Mouse (Mus musculus): ENCODE data around the gene B3galt1. TPM values are rescaled to one million over a fixed set of nuclear protein-coding genes. Genes with fewer than 3 reads are reported as not detected.

Gene B3galt1
- polyA plus RNA-seq, 1 experiment: 0.42 TPM

DNA sequence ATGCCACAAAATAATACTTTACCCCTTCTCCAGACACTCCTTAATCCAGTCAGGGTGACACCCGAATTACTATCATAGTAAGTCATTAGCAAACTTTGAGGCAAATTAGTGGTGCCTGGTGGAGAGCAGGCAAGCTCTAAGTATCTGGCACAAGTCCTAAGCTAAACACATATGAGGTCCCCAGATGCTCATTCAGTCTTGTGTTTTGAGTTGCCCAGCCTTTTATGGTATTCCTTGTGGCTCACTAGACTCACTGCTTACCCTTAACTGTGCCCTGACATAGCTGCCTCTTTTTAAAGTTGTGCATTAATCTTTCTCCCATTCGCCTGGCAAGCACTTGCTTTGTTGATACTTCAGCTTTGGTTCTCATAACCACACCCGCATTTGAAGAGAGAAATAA, 382.7 kb downstream of the B3galt1 start:
- no peak for DNase-seq (ENCODE audit: low read depth)

DNA sequence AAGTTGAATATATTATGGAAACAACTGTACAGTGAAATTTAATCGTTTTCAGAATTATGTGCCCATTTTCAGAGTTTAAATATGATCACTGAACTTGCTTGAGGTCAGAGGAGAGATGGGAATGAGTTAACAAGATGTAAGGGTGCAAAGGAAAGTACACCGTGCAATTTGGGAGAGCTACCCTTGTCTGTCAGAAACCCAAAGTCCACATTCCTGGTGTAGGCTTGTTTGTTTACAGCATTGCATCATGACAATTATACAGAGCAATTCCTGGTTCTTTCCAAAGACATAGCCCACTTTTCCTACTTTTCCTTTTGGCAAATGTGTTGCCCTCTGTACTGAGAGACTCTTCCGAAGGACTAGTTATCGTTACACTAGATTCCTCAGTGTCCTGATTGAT, 390.5 kb downstream of the B3galt1 start:
- DNase-seq (ENCODE audit: low read depth): no peak

DNA sequence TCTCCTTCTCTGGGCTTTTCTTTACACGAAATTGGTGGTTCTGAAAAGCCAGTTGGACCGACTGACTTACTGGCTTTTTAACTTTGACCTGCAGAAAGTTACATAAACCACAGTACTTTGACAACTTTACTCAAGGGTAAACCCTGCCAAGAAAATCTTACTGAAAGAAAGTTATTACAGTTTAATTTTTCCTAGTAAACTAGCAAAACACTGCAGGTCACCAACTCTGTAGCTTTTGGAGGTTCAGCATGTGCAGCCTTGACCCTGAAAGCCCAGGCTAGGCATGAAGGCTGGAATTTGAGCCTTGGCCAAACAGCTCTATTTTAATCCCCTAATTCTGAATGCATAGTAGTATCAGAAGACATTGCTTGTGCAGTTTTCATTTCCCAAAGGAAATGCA, 391.9 kb downstream of the B3galt1 start:
- no peak for DNase-seq (ENCODE audit: low read depth)

DNA sequence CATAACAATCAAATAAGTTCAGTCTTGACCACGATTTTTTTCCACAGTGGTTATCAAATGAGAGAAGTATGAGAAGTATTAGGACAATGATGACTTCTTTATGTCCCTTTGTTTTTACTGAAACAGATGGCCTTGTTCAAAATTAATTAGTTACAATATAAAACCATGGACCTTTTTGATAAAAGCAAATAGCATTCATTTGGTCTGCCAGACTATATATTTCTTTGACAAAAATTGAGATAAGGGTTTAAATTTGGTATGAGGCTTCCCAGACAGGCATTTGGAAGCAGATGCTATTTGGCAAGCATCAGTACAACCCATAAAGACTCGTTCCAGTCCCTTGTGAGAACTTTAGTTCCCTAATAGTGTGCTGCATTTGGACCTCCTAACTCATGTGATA, 395.0 kb downstream of the B3galt1 start:
- no peak for DNase-seq (ENCODE audit: low read depth)

DNA sequence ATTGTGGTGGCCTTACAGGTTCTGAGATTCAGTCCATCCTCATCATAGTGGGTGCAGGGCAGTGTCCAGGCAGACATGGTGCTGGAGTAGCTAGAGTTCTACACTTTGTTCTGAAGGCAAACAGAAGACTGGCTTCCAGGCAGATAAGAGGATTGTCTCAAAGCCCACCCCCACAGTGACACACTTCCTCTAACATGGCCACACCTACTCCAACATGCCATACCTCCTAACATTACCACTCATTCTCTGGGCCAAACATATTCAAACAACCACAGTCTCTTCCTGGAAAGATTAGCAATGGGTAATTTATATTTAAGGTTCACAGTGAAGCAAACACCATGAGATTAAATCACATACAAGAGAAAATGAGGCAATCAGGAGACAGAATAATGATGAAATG, 403.1 kb downstream of the B3galt1 start:
- DNase-seq (ENCODE audit: low read depth): no peak

DNA sequence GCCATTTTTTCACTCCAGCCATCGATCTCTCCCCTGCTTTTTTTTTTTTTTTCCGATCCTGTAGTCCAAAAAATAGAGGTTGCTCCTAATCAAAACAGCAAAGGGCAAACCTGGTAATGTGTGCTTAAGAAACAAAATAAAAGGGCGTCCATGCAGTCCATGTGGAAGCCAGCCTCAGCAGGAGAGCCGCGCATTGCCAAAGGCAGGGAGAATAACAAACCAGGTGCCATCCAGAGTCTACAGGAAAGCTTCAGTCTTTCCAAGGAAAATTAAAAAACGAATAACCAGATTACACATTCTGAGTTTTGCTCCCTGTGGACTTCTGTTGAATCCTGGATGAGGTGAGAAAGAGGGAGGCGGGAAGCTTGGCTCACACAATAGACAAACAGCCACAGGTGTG, 405.4 kb downstream of the B3galt1 start:
- no peak for DNase-seq (ENCODE audit: low read depth)

DNA sequence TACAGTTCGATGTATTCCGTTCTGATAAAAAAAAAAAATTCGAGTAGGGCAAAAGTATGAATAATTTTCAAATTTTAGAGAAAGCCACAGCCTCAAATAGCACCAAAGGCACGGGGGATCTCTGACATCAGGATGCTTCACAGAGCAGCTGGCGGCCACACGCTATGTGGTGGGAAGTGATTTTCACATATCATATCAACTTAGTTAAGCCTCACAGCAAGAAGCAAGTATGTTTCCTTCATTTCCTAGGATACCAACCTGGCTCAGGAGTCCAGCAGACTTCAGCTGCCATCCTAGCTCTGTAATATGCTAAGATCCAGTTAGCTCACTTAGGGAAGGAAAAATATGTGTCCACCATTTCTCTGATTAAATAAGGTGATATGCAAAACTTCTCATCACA, 405.9 kb downstream of the B3galt1 start:
- DNase-seq (ENCODE audit: low read depth): no peak

DNA sequence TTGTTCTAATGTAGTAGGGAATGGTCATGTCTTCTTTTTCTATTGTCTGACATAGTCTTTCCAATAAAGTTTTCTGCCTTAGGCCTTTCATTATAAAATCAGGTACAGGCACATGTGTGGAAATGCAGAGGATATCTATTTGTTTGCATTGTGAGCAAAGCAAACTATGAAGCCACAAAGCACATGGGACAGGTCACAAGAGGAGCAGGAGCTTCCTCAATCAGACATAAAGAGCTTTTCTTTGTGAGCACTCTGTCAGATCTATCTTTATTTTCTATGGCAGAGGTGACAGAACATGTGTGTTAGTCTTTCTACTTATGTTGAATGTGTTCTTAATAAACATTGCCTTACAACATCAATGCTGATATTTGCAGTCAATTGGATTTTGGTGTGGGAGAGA, 410.1 kb downstream of the B3galt1 start:
- DNase-seq (ENCODE audit: low read depth): no peak

DNA sequence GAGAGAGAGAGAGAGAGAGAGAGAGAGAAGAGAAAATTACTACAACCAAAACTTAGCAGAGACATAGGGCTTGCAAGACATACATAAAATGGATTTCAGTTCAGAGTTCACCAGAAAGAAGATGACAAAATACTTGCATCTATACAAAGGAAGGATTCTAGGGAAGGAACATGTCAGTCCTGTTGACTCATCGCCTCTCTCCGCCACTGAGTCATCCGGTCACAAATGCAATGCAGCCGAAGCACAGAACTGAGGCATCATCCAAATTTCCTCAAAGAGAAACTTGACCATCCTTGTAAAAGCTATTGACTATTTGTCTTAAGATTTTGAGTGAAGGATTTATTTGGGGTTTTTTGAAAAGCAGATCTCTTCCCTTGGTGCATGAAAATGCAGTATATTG, 410.8 kb downstream of the B3galt1 start:
- DNase-seq (ENCODE audit: low read depth): no peak

DNA sequence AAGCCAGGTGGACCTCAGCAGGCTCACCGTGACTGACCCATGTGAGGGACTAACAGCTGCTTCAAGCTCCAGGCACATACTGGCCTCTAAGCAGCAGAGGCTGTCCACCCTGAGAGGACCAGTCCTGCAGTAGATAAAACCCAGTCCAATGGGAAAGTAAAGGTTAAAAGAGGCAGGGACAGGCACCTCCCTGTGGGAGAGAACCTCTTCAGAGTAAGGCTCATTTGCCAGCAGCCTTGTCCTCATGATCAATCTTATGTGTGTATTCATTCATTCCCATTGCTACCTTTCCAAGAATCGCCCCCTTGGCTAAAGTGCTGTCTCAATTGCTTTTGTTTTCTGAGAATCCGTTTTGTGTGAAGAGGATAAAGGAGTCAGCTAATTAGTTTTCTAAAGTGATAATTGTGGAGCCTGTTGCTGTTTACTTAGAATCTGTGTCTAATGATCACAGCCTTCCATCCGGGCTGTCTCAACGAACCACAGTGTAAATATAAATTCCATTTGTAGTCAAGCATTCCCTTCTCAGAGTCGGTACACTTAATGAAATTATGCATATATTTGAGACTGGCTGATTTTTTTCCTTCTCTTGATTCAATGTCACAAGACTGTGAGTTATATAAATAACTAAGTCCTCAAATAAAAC, 412.1 kb downstream of the B3galt1 start:
- no peak for DNase-seq (ENCODE audit: low read depth)

DNA sequence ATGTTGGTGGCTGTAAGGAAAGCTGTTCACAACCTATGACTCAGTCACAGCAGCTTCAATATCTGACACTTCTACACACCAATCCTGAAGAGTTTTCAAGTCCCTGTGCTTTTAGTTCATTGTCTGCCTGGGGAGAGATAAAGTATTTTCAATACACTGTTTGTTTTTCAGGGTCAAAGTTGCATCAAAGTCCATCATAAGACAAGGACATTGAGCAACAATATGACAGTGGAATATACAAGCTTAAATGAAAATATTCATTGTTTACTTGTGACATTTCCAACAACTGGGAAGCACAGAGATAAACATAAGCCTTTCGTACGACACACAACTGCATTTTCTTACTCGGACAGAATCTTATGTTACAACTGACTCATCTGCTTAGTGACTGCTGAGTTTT, 417.9 kb downstream of the B3galt1 start:
- no peak for DNase-seq (ENCODE audit: low read depth)

DNA sequence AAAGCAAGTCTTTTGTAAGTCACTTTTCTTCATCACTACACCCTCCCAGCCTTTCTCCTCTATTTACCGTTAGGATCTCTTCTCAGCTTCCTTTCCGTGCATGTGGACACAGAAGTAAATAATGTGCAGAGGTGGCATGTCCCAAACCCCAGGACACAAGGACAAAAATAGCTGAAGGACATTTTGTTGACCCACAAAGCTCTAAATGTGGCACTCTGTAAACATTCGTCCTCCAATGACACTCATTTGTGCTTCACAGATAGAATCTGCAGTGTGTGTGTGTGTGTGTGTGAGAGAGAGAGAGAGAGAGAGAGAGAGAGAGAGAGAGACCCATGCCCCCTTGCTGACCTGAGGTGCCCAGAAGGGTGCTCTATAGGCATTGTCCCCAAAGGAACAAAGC, 419.5 kb downstream of the B3galt1 start:
- DNase-seq (ENCODE audit: low read depth): no peak

DNA sequence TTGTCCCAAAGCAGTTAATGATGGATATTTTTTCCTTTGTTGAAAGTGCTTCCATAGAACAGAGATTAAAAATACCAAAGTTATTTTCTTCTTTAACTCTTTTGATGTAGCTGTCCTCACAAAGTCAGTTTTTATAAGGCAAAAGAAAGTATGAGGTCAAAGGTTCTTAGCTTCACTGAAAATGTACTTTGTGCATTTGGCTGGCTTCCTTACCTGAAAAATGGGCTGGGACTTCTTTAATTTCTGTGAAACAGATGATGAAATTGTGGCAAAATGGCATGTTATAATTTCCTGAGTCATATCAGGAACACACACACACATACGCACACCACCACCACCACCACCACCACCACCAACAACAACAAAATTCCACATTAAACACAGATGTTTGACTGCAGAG, 427.8 kb downstream of the B3galt1 start:
- DNase-seq (ENCODE audit: low read depth): no peak

DNA sequence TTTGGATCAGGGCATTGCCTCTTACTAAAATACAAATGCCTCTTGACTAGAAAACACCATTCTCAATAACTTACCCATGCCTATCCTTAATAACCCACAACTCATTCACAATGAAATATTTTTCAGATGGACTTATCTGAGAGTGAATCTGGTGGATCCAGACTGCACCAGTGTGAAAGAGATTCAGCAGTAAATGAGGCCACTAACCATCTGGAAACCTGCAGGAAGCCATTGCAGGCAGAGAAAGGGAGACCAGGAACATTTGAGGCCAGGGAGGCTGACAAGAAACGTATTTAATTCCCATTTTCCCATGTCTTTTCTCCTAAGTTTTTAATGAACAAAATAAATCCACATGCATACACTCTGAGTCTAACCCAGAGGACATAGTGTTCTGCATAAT, 437.4 kb downstream of the B3galt1 start:
- no peak for DNase-seq (ENCODE audit: low read depth)

DNA sequence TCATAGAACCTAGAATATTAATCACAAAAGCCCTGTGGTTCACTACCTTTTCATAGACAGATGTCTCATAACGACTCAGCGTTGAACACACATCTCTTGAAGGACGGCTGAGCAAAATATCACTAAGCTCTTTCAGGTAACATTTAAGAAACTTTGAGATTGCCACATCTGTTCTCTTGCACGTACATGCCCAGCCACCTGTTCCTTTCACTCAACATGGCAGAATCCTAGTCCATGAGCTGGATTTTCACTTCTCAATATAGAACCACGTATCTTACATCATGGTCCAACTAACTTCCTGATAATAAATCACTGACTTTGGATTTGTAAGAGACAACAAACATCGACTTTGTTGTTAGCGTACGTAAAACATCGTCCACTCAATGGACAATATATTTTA, 439.5 kb downstream of the B3galt1 start:
- DNase-seq (ENCODE audit: low read depth): no peak

DNA sequence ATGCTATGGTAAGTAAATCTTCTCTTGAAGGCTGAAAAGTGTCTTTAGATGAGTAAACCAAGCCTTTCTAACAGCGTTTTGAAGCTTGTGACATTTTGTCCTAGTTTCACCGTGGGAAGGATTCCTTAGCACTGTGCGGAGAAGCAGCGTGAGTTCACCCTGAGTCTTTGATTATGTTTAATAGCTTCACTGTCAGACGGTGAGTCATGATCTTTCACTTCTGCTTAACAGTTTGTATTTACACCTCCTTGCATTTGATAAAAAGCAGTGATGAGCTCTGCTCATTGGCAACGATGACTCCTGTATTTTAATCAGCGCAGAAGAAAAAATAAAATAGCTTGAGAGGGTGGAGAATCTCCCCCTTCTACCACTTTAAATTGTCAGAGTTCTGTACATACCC, 440.0 kb downstream of the B3galt1 start:
- no peak for DNase-seq (ENCODE audit: low read depth)

DNA sequence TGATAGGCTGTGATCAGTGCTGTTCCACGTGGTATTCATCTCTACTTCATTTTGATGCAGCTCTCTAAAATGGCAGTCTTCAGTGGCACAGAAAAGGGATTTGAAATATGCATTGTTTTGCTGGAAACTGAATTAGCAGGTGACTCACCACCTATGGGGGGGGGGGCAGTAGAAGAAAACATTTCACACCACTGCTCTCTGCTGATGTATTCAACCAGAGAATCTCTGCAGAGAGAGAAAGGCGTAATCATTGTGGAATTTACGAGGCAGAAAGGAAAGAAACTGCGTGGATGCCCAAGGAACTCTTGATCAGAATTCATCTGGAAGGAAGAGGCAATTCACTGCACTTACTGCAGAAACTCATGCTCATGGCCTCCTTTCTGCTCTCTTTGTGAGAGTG, 445.7 kb downstream of the B3galt1 start:
- no peak for DNase-seq (ENCODE audit: low read depth)

DNA sequence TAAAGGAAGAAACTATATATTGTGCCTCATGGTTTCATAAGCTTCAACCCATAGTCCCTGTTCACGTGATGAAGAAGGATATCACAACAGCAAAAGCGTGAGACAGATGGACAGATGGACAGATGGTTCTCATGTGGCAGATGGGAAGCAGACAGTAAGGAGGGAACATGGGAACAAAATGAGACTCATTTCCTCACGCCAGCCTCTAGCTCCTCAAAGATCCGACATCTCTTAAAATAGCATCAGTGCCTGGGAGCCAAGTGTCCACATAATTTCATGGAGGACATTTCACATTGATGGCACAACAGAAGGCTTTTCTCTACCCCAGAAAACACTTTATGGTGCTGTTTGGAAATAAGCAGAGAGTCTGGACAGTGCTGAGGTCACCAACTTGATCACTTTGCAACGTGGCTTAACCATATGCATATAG, 454.6 kb downstream of the B3galt1 start:
- no peak for DNase-seq (ENCODE audit: low read depth)

DNA sequence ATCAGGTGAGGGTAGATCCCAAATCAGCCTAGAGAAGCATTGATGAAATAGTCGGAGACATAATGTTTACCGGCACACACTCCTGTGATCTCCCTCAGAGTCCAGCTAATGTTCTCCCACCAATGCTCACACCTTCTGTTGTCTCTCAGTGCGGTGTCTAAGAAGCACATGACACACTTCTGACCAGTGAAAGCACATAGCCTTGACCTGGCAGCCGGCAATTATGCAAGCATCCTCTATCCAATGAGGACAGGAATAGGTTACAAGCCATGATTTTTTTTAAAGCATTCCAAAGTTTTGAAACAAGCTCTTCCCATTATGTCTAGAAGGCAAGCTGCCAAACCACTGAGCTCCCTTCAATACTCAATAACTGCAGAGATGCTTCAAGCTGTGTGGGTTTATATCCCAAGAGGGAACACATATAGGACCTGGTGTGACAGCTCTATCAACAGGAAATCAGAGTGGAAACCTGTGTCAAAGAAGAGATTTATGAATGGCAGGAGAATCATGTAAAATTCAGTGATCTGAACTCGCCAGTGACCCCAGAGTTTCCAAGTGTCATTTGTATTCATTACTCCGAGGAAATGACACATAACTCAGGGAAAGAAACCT, 456.0 kb downstream of the B3galt1 start:
- DNase-seq (ENCODE audit: low read depth): no peak

DNA sequence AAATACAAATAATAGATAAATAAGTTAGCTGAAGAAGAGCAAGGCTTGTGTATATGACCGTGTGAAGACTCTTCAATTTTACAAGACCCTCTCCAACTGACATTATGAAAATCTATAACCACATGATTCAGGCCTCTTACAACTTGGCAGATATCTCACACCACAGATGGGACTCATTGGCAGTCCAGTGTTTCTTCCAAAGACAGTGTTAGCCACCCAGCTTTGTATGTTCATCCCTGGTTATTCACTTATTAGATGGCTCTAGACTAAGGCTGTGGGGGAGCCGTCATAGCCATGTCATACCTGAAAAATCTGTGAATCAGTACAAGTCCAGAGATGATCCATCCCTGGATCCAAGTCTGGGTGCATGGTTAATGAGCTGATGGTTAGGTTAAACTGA, 463.1 kb downstream of the B3galt1 start:
- DNase-seq (ENCODE audit: low read depth): no peak

DNA sequence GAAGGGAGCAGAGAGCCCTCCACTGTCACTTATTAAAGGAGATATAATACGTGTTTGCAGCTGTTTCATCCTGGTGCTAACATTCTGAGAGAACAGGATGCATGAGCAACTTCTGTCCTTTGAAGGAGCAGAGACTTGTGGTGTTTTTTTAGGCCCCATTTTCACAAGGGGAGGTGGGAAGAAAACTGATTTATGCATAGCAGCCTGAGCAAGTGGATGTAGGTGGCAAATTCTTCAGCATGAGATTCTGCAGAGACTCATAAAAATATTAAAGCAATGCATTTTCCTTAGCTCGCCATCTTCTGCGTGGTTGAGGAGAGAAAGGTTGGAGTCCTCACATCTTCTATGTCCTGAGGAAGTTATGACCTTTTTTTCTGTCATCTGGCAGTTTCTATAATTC, 469.0 kb downstream of the B3galt1 start:
- DNase-seq (ENCODE audit: low read depth): no peak

DNA sequence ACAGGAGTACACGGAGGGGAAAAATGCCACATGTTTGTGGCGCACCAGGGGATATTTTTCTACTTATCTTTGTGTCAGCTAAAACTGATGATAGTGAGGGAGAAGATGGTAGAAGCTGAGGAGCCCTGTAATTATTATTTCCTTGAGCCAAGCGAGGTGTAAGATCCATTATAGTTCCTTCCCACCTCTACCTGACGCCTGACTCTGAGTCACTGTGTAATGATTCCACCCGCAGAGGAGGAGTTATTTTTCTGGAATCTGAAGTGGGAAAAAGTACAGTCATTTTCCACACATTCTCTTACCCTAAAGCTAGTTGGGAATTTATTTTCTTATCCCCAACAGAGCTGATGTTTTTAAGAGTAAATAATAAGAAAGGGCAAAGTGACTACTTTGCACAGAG, 475.1 kb downstream of the B3galt1 start:
- no peak for DNase-seq (ENCODE audit: low read depth)

DNA sequence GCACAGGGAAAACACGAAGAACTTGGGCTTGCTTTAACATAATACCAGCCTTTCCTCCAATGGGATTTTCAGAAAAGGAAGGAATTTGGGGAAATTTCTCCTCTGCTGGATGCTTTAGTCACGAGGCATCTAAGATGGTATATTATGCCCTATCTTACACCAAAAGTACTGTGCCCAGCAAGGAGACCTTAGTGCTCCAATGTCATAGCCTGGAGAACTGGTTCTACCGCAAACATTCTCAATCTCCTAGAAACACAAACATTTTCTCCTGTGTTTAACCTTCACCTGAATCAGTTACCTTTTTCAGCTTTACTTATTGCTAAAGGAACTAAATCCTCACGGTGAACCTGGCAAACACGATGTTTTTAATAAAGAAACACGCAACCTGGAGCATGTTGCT, 486.8 kb downstream of the B3galt1 start:
- DNase-seq (ENCODE audit: low read depth): no peak

DNA sequence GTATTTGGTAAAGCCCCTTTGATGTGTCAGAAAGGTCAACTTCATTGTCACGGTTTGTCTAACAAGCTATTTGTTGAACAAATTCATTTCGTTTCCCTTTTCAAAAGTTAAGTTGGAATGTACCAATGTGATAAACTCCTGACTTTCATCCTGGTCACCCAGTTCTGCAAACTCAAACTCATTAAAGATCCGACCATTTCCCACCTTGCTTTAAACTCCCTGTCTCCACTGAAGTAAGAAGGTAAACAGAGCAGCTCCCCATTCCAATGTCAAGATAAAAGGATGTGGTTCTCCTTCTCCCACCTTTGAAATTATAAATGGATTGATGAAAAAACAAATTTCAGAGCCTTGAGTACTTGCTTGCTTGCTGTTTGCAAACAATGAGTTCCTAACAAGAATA, 487.6 kb downstream of the B3galt1 start:
- no peak for DNase-seq (ENCODE audit: low read depth)

Measured in gonadal fat pad, adult 2 months (tissue).